ENCODE assay signal across 19 mouse cellular contexts in the genomic region with DNA sequence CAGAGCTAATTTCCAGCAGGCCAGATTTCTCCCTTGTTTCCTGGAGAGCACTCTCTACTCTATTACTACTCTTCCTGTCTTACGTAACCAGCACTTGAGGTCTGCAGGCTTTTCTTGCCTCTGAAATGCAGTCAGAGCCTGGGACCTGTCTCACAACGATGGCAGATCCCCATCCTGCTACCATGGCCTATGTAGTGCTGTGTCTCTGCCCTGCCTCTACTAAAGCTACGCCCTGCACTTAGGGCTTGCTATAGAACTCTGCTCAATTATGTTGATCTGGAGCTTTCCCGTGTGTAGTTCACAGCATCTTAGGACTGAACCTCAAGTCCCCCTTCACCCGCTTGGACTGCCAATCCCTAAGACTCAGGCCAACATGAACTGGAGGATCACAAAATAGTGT.
DNase-seq lines count a peak whose midpoint lies in the region; ATAC-seq and TF ChIP-seq lines count a peak whose summit lies in the region.
"Had no signal": no experiment of that assay in that cellular context is flagged by ENCODE, and none has a peak within 500 bp of the region (broad histone marks: within the 10 kb centered on the region; RNA-seq: fewer than 3 reads in every experiment).

No protein-coding gene starts in this region.

- peak; percentile 76 for DNase-seq in heart, adult 11 months
- no peak for DNase-seq in heart, adult 2 months
- DNase-seq in lung, postnatal 36 days: peak; percentile 34
- no peak for DNase-seq in lung, postnatal 14 days
- DNase-seq in spleen, adult 18-20 months: no peak
- no peak for DNase-seq in gastrocnemius, postnatal 14 days
- DNase-seq: adrenal gland, postnatal 14 days; cerebellum, adult 11-12 months; cerebellum, adult 9-10 months; cerebellum, postnatal 25 days; gastrocnemius, postnatal 25 days; heart, postnatal 10 days; heart, postnatal 4 days had no signal

- H3K9ac ChIP-seq in heart, adult 2 months (ENCODE audit: low read depth, low read length): no peak overlapping the region
- H3K9ac ChIP-seq: embryonic facial prominence, embryonic 12.5 days; hindbrain, embryonic 12.5 days had no signal

- no peak overlapping the region for H3K4me3 ChIP-seq in heart, adult 2 months
- H3K4me3 ChIP-seq: embryonic facial prominence, embryonic 12.5 days; heart, embryonic 10.5 days; hindbrain, embryonic 12.5 days had no signal

- no peaks in the 10 kb centered on the region for H3K79me2 ChIP-seq in heart, adult 2 months (replicated peaks; ENCODE audit: control insufficient read depth, insufficient read depth, low read length)

- 64% methylated on average over 5 of the region's 5 CpGs for WGBS in heart, adult 2 months

- no peak for TF ChIP-seq EP300 in heart, adult 2 months (IDR thresholded peaks at IDR 0.05; ENCODE audit: insufficient read depth, low read depth, low read length)

- no peak overlapping the region for H3K27ac ChIP-seq in heart, adult 2 months
- H3K27ac ChIP-seq: embryonic facial prominence, embryonic 12.5 days; heart, embryonic 10.5 days; hindbrain, embryonic 12.5 days; hindbrain, postnatal 0 days had no signal

- H3K36me3 ChIP-seq in heart, adult 2 months (ENCODE audit: control insufficient read depth, insufficient read depth, low read length): no peaks in the 10 kb centered on the region
- H3K36me3 ChIP-seq: embryonic facial prominence, embryonic 12.5 days; heart, embryonic 10.5 days; hindbrain, embryonic 12.5 days had no signal

- intact Hi-C loops in heart, adult 2 months (cut with DNase I): no loop called here
- intact Hi-C loops in gastrocnemius, postnatal 14 days (cut with DNase I; ENCODE audit: low total_unique reads): no loop called here

- no peak for TF ChIP-seq POLR2A in heart, adult 2 months (IDR thresholded peaks at IDR 0.05; ENCODE audit: insufficient read depth, low read depth, low read length)

- 0 out of 2 replicates have a peak, but pooled peaks have one; percentile 31 for ATAC-seq in megakaryocyte progenitor cell, adult 5-6 weeks (replicated peaks; ENCODE audit: poor library complexity)
- ATAC-seq: forebrain, embryonic 16.5 days; hindbrain, postnatal 0 days had no signal

- H3K4me1 ChIP-seq in heart, adult 2 months (ENCODE audit: control insufficient read depth, insufficient read depth, low read length): peaks cover 1% of the 10 kb centered on the region; the same call in 1 of the 2 replicates
- H3K4me1 ChIP-seq: hindbrain, embryonic 12.5 days had no signal

- TF ChIP-seq CTCF in heart, adult 2 months (IDR thresholded peaks at IDR 0.05): no peak

- no peaks in the 10 kb centered on the region for H3K27me3 ChIP-seq in heart, adult 2 months (ENCODE audit: control insufficient read depth, insufficient read depth, low read length)
- H3K27me3 ChIP-seq: embryonic facial prominence, embryonic 12.5 days; hindbrain, embryonic 12.5 days had no signal

Comparison
In these comparisons a context has a peak if more than half of its experiments do, and no peak if none do; other contexts are left out.
1. DNase-seq: peak in heart, adult 11 months (single experiment) and lung, postnatal 36 days (single experiment); none in heart, adult 2 months (0 of 2), lung, postnatal 14 days (single experiment), spleen, adult 18-20 months (0 of 2) and gastrocnemius, postnatal 14 days (single experiment).